Mouse (Mus musculus) adrenal gland, postnatal 0 days (tissue): ENCODE measurements around the gene Fcgr1. TPM values are rescaled to one million over a fixed set of nuclear protein-coding genes. Genes with fewer than 3 reads are reported as not detected.

ENCODE experiments used
- microRNA-seq: library from miRNA; unstranded; fragments of <30 nt; microRNA quantifications from one replicate; pipeline ENCODE4, GENCODE M21; 2016; ENCODE audit warnings: borderline replicate concordance; ENCODE audit not compliant: insufficient number of aligned reads
- polyA plus RNA-seq: library from polyadenylated mRNA; unstranded; fragments of >200 nt; fragmentation: Nextera tagmentation; extraction: Ambion mirVana; gene quantifications from 2 replicates; pipeline ENCODE4 v1.2.1, GENCODE M21; 2015

Gene Fcgr1
- 4.1 and 5.1 TPM in 2 replicates for polyA plus RNA-seq

GRCm38 (mm10) chr3:96293787-96294186 is at the start of gene Fcgr1:
Gene Fcgr1, minus strand, starts transcription at chr3:96293969.

GRCm38 (mm10) chr3:96269511-96270474 is 24.0 kb downstream of the Fcgr1 start, which contains the start of gene Hist2h2bb:
Gene Hist2h2bb, plus strand, starts transcription at chr3:96269752.

GRCm38 (mm10) chr3:96268051-96268775 is 25.6 kb downstream of the Fcgr1 start, which contains the start of gene Hist2h3b:
Gene Hist2h3b, plus strand, starts transcription at chr3:96268654.

GRCm38 (mm10) chr3:96262979-96263550 is 30.7 kb downstream of the Fcgr1 start, which contains the start of gene Hist2h4:
Gene Hist2h4, minus strand, starts transcription at chr3:96263311.

GRCm38 (mm10) chr3:96246427-96246856 is 47.3 kb downstream of the Fcgr1 start, which contains the start of gene Hist2h3c1:
Gene Hist2h3c1, plus strand, starts transcription at chr3:96246685.

GRCm38 (mm10) chr3:96245003-96245886 is 48.5 kb downstream of the Fcgr1 start, which contains the start of gene Hist2h2aa1:
Gene Hist2h2aa1, plus strand, starts transcription at chr3:96245497.

GRCm38 (mm10) chr3:96239949-96240798 is 53.6 kb downstream of the Fcgr1 start, which contains the start of gene Hist2h2aa2:
Gene Hist2h2aa2, minus strand, starts transcription at chr3:96240276.

GRCm38 (mm10) chr3:96238954-96239793 is 54.6 kb downstream of the Fcgr1 start, which contains the start of gene Hist2h3c2:
Gene Hist2h3c2, minus strand, starts transcription at chr3:96239127.

Small RNAs within 50 kb of the gene (microRNA-seq; reads per million reads assigned to microRNA genes)
- gene Gm47311 = not detected
- not detected for gene Gm47313

Other genes starting within 250 kb of the Fcgr1 start
- gene Vps45, start 235.5 kb downstream of the Fcgr1 start, polyA plus RNA-seq = 44.5 and 48.8 TPM in 2 replicates
- gene Otud7b, start 189.4 kb downstream of the Fcgr1 start, polyA plus RNA-seq = 10.6 and 16.1 TPM in 2 replicates
- 16.9 and 21.9 TPM in 2 replicates for gene Mtmr11, start 132.0 kb downstream of the Fcgr1 start, polyA plus RNA-seq
- gene Sf3b4, start 121.6 kb downstream of the Fcgr1 start, polyA plus RNA-seq = 68.8 and 90.2 TPM in 2 replicates
- gene Sv2a, start 112.8 kb downstream of the Fcgr1 start, polyA plus RNA-seq = 7.0 and 12.5 TPM in 2 replicates
- gene Bola1, start 74.3 kb downstream of the Fcgr1 start, polyA plus RNA-seq = 94.8 and 99.9 TPM in 2 replicates
- gene Hist2h2ab, start 74.1 kb downstream of the Fcgr1 start, polyA plus RNA-seq = 0.35 TPM in 1 of 2 replicates, not detected in the other
- 4.3 and 5.1 TPM in 2 replicates for gene Hist2h2ac, start 73.1 kb downstream of the Fcgr1 start, polyA plus RNA-seq
- gene Hist2h2be, start 72.8 kb downstream of the Fcgr1 start, polyA plus RNA-seq = 3.7 and 6.3 TPM in 2 replicates
- 2.3 and 5.0 TPM in 2 replicates for gene Hist2h3c2, start 54.8 kb downstream of the Fcgr1 start, polyA plus RNA-seq
- 258 and 451 TPM in 2 replicates for gene Hist2h2aa2, start 53.7 kb downstream of the Fcgr1 start, polyA plus RNA-seq
- gene Hist2h2aa1, start 48.5 kb downstream of the Fcgr1 start, polyA plus RNA-seq = 71.6 and 129 TPM in 2 replicates
- gene Hist2h3c1, start 47.3 kb downstream of the Fcgr1 start, polyA plus RNA-seq = 0.63 TPM in 1 of 2 replicates, not detected in the other
- 1.8 and 3.8 TPM in 2 replicates for gene Hist2h4, start 30.7 kb downstream of the Fcgr1 start, polyA plus RNA-seq
- 12.9 and 15.1 TPM in 2 replicates for gene Hist2h3b, start 25.3 kb downstream of the Fcgr1 start, polyA plus RNA-seq
- 3.5 and 4.4 TPM in 2 replicates for gene Hist2h2bb, start 24.2 kb downstream of the Fcgr1 start, polyA plus RNA-seq
- not detected in 2 replicates for gene BC107364, start 158.3 kb upstream of the Fcgr1 start, polyA plus RNA-seq
- 0.88 and 1.3 TPM in 2 replicates for gene Hfe2, start 231.2 kb upstream of the Fcgr1 start, polyA plus RNA-seq